Mouse (Mus musculus) T-helper 1 cell (primary cell): ENCODE measurements around the gene Anp32e.
"Not testable (repeated sequence)": the region's sequence is repeated elsewhere in the genome, so short reads cannot be mapped to it uniquely, and the experiment has no call there.

Experiments
- in situ Hi-C: fragments of 300-600 bp; cut with MboI, MseI; formaldehyde crosslinking; loops from one replicate; pipeline ENCODE4 v1.15.1; 2025; ENCODE audit warnings: high pct_unique_total_duplicates

Anp32e gene

DNA sequence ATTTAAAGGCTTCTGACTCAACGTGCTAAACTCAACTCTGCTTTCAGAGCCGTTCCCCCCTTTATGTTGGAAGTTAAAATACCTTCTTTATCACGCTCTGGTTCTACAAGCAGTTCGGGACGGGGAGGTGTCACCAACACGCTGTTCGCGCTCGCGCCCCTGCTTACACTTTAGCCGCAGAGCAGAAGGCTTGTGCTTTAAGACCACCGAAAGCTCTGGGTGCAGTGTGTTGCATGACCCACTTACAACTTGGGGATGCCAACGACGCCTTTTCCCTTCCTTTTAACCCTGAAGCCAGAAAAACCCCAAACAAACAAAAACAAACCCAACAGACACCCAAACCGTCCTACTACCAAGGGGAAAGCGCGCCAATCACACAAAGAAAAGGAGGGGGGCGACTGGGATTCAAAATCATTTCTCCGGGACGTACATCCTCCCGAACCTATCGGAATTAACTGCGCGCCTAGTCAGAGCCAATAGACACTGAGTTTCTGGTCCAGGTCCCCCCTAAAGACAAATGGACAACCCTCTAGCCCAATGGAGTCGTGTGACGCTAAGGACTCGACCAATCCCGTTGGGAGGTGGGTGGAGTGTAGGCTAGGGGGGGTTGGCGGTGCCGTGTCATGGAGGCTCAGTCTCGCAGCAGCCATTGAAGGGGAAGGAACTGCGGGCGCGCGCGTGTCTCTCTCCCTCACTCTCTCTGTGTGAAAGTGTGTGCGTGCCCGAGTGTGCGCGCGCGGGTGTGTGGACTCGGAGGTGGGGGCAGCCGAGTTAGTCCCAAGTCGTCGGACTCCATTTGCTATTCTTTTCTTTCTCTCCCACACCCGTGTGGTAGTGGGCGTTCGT is at the start of gene Anp32e:
Anp32e (plus strand) TSS at position 589 of the 846 bp plus-strand sequence.
- in situ Hi-C loops, result no loop called here

DNA sequence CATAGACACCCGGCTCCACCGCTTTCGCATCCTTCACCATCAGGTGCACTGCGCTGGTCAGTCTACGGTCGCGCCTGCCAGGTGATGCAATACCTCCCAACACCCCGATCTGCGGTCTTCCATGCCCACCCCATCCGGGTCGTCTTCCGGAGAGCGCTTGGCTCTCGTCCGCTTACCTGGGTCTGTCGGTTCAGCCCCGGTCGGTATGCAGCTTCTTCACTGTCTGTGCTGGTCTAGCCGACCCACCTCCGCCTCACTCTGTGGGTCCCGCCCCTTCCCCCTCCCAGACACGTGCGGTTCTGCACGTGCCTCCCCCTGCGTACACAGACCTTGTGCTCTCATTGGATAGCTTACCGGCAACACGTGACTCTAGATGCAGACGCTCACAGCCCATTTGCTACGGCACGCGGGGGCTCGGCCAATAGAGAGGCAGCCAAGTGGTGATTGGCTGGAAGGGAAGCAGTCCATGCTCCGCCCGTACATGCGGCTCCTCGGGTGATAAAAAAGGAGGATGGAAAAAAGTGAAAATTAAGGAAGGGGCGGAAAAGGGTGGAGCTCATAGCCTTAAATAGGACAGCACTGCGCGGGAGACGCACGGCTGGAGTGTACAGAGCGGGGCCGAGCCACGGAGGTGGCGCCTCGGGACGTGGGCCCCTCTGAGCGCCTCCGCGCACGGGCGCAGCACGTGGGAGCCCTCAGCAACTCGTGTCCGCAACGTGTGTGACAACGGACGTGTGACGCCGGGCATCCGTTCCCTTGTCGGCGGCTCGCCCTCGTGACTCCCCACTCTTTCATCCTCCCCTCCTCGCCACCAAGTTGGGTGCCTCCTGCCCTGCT is 46.8 kb upstream of the Anp32e start, which contains the start of gene Ciart:
Ciart (minus strand) TSS at position 273 of the 837 bp plus-strand sequence.
- in situ Hi-C loops, result no loop called here

DNA sequence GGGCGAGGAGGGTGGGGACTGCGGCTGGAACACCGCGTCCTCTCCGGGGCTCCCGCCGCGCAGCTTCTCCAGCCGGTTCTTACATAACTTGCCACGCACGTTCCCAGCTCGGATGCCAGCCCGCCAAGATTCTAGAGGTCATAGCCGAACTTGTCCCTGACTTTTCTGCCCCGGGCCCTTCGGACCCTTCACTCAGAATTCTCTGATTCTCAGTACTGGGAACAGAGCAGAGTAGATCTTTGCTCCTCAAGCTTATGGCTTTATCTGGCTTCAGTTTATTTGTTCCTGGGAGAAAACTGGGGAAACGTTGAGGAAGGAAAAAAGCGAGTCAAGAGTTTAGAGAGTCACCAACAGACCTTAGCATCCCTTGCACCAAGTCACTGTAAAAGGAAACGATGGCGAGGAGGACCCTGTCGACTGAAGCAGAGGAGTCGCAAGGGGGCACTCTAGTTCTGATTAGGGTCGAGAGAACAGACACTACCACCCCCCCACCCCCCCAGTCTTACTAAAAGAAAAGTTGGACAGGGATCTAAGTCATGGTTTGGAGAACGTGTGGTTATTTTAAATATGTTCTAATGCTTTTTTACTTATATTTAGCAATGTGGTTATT is 46.1 kb upstream of the Anp32e start:
- in situ Hi-C loops, result no loop called here

DNA sequence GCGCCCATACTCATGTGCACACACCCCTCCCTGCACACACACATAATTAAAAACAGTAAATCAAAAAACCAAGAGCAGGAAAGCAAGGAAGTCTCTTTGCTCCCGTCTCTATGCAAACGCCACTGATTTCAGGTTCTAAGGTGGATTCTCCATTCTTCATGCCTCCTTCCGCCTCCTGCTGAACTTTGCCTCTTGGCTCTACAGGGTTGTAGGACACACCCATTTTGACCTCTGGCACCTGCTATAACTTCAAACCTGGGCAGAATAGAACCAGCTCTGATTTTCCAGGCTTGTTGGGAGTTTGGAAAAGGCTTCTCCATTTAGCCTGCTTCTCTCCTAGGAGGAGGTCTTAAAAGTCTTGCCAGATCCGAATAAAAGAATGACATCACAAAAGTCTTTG is 44.6 kb upstream of the Anp32e start:
- in situ Hi-C loops, result no loop called here

DNA sequence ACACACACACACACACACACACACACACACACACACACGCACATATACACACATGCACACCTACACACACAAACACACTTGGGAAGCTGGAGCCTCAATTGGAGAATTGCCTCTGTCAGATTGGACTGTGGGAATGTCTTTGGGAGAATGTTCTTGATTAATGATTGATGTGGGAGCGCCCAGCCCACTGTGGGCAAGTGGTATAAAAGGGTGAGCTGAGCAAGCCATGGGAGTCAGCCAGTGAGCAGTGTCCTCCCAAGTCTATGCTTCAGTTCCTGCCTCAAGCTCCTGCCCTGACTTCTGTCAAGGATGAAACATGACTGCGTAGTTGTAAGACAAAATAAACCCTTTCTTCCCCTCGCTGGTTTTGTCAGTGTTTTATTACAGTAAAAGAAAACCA is 41.5 kb upstream of the Anp32e start:
- in situ Hi-C loops, result no loop called here

DNA sequence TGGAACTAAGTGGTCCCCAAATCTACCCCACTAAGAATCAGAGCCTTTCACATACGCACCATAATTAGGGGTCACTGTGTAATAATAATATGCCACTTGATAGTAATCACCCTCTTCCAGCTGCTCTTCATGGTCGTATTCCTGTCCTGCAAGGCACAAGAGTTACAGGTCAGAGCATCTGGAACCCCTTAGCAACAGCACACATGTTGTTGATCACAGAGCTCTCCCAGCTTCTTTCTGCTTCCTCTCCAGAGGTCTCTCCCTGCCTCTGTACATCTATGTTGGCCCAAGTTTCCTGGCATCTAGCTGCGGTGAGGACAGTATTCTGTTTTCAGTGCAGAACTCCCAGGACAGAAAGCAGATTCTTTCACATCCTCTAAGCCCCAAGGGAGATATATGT is 39.4 kb upstream of the Anp32e start:
- in situ Hi-C loops, result no loop called here

DNA sequence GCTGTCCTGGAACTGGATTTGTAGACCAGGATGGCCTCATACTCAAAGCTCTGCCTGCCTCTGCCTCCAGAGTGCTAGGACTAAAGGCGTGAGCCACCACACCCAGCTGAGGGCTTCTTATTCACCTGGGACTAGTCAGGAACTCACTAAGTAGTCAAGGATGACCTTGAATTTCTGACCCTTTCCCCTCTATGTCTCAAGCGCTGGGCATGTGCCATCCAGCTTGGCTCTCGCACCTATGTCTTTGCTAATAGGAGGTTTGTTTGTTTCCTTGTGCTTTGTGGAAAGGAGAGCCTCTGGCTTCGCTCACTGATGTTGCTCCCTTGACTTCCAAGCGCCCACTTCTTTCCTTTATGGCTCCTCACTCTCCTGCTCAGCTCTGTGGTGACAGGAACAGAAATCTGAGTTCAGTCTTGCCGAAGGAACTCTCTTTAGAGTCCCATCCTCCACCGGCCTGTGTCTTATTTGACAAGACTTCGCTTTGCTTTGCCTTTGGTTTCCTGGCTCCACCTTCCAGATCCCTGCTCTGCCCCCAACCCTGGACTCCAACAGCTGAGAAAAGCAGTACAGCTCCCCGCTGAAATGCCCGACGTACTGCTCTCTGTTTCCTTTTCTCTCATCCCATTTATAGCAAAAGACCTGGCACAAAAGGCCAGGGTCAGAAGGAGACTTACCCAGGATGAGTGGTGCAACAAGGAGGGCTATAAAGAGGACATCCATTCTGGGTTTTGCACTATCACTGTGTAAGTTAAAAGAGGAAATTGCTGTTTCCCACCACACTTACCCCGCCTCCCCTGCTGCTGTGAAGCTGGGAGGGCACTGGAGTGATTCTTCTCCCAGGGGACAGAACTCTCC is 37.6 kb upstream of the Anp32e start, which contains the start of gene BC028528:
BC028528 (minus strand) TSS at position 795 of the 855 bp plus-strand sequence.
- in situ Hi-C loops, result no loop called here

DNA sequence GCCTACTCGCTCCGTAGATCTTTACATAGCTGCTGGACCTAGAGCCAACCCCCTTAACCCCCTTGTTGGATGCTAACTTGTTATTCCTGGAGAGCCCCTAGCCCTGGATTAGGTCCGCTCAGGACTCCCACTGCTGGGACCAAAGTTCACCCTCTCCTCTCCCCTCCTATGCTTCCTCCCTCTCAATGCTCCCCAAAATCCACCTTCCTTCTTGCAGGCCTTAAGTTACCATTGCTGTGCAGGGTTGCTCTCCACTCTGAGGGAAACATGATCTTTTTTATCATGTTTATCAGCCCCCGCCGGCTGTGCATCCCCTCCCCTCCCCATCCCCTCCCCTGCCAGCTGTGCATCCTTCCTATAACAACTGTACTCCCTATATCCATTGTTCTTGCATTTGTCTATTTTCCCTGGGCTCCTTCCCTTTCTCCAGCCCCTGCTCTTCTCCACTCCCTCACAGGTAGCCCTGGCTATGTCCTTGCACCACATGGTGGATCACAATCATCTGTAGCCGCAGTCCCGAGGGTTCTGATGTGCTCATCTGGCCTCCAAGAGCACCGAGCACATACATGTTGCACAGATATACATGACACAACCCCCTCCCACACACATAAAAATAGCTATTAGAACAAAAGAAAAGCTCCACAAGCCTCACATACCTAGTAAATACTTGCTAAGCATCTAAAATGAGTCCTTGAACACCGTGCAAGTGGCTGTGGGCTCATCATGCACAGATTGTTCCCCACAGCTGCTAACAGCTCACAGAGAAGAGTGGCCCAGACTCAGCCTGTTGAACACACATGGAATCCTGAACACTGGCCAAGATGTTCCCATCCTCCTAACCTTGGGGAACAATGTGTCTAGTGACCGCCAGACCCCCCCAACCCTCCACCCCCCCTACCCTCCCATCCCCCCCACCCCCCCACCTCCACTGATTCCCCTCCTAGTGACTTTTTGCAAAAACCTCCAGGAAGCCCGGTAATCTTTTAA is 36.7 kb upstream of the Anp32e start:
- in situ Hi-C loops, result no loop called here

DNA sequence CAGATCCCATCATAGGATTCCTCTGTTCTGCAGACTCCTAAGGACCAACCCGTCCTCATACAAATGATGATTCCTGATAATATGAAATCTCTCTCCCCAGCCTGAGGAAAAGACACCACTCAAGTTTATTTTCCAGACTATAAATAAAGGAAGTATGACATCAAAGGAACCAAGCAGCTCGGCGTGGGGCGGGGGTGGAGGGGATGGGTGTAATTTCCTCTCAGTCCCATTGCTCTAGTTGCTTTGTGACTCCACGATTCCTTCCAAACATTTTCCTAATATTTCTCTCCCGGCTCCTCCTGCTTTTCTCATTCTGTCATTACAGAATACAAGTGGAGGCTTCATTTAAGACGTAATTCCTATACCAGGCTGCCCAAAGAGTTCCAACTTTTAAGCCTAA is 35.9 kb upstream of the Anp32e start:
- in situ Hi-C loops, result no loop called here

DNA sequence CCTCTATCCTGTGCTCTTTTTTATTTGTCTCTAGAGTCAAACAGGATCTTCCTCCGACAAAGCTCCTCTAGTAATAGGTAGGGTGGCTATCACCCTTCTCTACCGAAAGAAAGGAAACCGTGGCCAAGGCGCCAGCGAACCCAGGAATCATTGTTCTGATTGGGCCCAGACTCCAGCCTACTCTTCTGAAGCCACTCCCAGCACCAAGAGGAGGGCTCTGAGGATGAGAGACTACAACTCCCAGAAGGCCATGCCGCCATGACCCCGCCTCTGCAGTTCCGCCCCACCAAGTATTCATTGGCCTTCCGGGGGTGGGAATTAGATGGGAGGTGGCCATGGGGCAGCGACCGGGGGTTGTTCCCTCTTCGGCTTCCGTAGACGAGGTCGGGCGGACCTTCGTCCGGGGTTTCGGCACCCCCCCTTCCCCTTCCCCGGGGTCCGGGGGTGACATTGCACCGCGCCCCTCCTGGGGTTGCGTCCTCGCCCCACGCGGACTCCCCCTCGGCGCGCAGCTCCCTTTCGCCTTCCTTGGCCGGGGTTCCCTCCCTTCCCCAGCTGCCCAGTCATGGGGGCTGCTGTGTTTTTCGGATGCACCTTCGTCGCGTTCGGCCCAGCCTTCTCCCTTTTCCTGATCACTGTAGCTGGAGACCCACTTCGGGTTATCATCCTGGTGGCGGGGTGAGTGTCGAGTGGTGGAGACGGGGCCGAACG is 35.3 kb upstream of the Anp32e start, which contains the start of gene Aph1a:
Aph1a (plus strand) TSS at position 364 of the 711 bp plus-strand sequence.
- in situ Hi-C loops, result not testable (repeated sequence)

DNA sequence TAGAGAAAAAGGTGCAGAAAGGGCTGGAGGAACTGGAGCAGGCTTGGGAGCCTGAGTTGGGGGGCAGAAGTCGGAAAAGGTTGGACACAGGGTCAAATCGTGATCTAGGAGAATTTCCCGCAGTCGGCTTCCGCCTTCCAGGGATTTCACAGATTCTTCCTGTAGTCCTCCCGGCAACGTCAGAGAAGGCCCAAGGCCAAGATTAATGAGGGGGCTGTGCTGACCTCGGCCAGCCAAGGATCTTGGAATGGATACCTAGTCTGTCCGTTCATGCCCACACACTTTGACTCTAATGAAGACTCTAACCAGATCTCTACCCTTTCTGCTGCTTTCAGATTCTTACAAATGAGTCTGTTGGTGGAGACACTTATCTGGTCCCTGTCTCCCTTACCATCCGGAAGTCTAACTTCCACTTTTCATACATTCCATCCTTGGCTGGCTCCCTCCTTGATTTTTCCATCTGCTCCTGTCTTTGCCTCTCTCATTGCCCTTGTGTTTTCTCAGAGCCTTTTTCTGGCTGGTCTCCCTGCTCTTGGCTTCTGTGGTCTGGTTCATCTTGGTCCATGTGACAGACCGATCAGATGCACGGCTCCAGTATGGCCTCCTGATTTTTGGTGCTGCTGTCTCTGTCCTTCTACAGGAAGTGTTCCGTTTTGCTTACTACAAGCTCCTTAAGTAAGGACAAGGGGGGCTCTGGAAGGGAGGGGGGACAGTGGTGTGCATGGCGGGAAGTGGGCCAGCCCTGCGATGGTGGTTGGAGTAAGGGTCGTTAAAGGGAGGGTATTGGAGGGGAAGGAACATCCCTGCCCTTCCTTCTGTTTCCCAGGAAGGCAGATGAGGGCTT is 34.5 kb upstream of the Anp32e start:
- in situ Hi-C loops, result no loop called here

DNA sequence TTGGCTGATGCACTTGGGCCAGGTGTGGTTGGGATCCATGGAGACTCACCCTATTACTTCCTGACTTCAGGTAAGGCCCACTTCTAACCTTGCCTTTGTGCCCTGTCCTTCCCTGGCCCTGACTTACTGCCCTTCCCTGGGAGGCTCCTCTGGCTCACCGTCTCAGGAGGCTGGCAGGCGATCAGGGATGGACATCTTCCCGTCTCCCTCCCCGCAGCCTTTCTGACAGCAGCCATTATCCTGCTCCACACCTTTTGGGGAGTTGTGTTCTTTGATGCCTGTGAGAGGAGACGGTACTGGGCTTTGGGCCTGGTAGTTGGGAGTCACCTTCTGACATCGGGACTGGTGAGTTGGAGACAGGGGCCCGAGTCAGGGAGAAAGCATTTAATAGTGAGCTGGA is 33.5 kb upstream of the Anp32e start:
- in situ Hi-C loops, result not testable (repeated sequence)

DNA sequence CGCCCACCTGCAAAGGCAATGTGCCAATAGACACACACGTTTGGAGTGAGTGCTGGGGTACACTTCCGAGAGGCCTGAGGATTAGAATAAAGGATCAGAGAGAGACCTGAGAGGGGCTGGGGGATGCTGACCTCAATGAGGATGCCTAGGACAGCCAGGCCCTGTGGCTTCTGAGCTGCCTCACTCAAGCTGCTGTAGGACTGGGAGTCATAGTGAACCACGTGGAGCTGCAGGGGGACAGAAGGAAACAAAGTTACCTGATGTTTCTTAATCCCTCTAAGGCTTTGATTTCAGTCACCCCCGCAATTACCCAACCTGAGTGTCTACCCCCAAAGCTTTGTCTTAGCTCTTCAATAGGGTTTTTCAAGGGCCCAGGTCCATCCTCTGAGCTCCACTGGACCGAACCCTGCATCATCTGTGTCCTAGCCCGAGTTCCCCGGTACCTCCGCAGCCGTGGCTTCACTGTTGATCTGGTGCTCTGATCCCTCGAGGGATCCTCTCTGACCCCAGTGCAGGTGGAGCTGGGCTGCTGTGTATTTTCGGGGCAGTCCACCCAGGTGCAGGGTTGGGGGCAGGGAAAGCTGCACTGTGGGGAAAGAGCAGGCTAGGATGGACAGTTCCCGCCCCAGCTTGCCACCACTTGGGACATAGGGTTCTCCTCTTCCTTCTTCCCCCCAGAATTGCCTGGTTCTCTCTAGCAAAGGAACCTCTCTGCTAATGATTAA is 29.1 kb upstream of the Anp32e start:
- in situ Hi-C loops, result no loop called here

DNA sequence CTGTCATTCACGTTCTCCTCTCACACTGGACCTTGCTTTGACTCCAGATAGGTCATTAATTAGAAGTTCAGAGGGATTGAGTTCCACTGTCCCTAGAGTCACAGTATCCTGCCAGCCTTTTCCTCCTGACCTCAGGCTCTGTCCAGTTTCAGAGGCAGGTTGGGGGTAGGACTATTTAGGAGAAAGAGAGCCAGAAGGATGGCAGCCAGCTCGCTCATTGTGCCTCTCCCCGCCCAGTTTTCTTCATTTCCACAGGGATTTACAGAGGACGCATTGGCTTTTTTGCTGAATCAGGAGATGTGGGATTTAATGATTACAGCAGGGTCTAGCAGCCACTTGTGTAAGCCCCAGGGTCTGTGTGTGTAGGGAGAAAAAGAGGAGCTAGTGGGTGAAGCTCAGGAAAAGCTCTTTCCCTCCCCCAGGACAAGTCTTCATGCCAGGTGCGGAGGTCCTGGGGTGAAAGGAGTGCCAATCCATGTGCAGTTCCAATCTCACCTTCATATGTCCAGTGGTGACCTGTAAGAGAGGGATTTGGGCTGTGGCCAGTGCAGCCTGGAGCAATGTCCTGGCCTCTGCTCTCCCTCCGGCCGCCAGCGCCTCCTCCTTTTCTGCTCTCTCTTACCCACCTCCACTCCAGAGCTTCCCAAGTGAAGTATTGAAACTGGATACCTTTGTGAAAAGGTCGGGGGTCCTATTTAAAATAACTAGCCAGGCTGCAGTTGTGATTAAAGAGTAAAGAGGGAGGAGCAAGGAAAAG is 27.3 kb upstream of the Anp32e start:
- in situ Hi-C loops, result no loop called here

DNA sequence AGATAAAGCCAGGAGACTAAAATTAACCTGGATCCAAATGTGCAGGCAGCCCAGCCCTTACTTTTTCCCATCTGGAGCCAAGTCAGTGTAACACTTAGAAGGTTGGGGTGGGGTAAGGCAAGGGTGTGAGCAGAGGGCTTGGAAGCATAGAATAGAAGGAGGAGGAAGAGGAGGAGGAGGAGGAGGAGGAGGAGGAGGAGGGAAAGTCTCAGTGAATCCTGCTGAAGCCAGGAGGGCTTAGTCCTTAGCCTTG is 26.7 kb upstream of the Anp32e start:
- in situ Hi-C loops, result no loop called here

DNA sequence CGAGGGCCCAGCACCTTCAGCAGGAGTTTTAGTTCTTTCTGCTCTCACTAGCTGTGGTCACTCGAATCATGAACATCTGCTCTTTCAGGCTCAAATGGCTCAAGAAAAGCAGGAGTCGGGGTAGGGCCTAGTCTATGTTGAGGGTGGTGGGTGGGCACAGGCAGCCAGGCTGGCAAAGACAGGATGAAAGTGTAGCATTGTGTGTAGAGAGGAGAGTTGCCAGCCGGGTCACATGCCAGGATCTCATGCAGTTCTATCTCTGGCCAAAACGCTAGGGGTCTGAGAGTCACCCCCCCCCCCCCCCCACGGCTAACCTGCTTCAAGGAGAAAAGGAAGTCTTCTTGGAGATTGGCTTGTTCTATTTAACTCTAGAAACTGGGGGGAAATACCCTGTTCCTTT is 26.4 kb upstream of the Anp32e start:
- in situ Hi-C loops, result no loop called here
